Mouse (Mus musculus) left cerebral cortex, adult 9 months (tissue): ENCODE measurements around the gene Gna15.

Experiments used
- DNase-seq, 2 experiments: peaks; one replicate each; pipeline ENCODE4 v3.0.0; 2022; ENCODE audit warnings: low spot score in 2 of 2

Gene Gna15

GRCm38 (mm10) chr10:81523570-81523969, 455 bp downstream of the Gna15 start:
- DNase-seq = no peak

GRCm38 (mm10) chr10:81523142-81523541, 883 bp downstream of the Gna15 start:
- DNase-seq = no peak

GRCm38 (mm10) chr10:81519978-81520365, 4.1 kb downstream of the Gna15 start:
- no peak for DNase-seq

GRCm38 (mm10) chr10:81519227-81519977, 4.6 kb downstream of the Gna15 start:
- DNase-seq = no peak

- DNase-seq = peak in 1 of 2 experiments; percentile 56
Measured at GRCm38 (mm10) chr10:81518546-81518945, 5.5 kb downstream of the Gna15 start.

GRCm38 (mm10) chr10:81517227-81517626, 6.8 kb downstream of the Gna15 start:
- DNase-seq = no peak

- no peak for DNase-seq
Measured at GRCm38 (mm10) chr10:81513798-81514197, 10.2 kb downstream of the Gna15 start.

- DNase-seq = no peak
Measured at GRCm38 (mm10) chr10:81510246-81510810, 13.7 kb downstream of the Gna15 start.

- no peak for DNase-seq
Measured at GRCm38 (mm10) chr10:81507691-81508489, 16.1 kb downstream of the Gna15 start.

- no peak for DNase-seq
Measured at GRCm38 (mm10) chr10:81507095-81507494, 16.9 kb downstream of the Gna15 start.

- no peak for DNase-seq
Measured at GRCm38 (mm10) chr10:81505016-81505664, 18.9 kb downstream of the Gna15 start.

GRCm38 (mm10) chr10:81502658-81503057, 21.4 kb downstream of the Gna15 start:
- DNase-seq = peak in 1 of 2 experiments; percentile 91

GRCm38 (mm10) chr10:81501863-81502262, 22.2 kb downstream of the Gna15 start:
- no peak for DNase-seq

GRCm38 (mm10) chr10:81500032-81500431, 24.0 kb downstream of the Gna15 start, which contains the start of gene S1pr4:
Gene S1pr4, minus strand, starts transcription at chr10:81500132.
- DNase-seq = no peak

- no peak for DNase-seq
Measured at GRCm38 (mm10) chr10:81499250-81499901, 24.6 kb downstream of the Gna15 start.

- no peak for DNase-seq
Measured at GRCm38 (mm10) chr10:81498316-81499249, 25.4 kb downstream of the Gna15 start.

GRCm38 (mm10) chr10:81497401-81498270, 26.4 kb downstream of the Gna15 start:
- no peak for DNase-seq

- DNase-seq = no peak
Measured at GRCm38 (mm10) chr10:81496969-81497368, 27.1 kb downstream of the Gna15 start.

- peak; percentile 96 to 99 for DNase-seq
Measured at GRCm38 (mm10) chr10:81496264-81496901, 27.6 kb downstream of the Gna15 start, which contains the start of gene Ncln. Gene Ncln, minus strand, starts transcription at chr10:81496392.
